Mouse (Mus musculus): ENCODE data around the gene Gdf15. TPM values are rescaled to one million over a fixed set of nuclear protein-coding genes. Genes with fewer than 3 reads are reported as not detected.
"Not testable (repeated sequence)": the region's sequence is repeated elsewhere in the genome, so short reads cannot be mapped to it uniquely, and the experiment has no call there.

Gene Gdf15
- polyA plus RNA-seq, 1 experiment = 1.1 TPM

DNA sequence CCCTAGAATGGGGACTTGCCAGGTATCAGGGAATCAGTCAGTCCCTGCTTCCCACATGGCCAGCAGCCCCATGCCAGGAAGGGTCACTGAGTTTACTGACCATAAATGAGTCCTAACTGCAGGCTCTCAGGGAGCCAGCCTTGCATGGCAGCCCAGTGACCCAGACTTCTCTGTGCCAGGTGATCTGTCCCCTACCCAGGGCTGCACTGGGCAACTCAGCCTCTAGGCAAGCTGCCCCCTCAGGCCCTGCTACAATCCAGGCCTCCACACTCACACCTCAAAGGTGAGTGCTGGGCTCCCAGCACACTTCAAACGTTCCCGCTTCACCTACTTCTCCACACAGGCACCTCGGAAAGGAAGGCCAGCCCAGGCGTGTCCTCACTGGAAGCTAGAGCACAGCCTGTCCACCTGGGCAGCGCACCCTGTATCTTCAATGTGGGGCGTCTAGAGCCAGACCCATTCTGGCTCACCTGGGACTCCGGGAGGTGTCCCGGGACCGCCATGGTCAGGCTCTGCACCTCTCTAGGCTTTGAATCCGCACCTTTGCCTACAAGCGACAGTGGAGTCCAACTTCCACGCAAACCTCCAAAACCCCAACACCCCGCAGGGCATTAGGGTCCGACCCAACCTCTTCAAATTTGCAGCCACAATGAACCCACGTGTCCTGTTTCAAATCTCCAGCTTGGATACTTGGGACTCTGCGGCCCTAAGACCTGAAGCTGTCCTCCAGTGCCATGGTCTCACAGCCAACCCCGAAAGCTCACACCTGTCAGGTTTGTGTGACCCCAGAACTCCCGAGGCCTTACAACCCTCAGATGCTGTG is 25.3 kb downstream of the Gdf15 start:
- DNase-seq (ENCODE audit: low spot score) = no peak

DNA sequence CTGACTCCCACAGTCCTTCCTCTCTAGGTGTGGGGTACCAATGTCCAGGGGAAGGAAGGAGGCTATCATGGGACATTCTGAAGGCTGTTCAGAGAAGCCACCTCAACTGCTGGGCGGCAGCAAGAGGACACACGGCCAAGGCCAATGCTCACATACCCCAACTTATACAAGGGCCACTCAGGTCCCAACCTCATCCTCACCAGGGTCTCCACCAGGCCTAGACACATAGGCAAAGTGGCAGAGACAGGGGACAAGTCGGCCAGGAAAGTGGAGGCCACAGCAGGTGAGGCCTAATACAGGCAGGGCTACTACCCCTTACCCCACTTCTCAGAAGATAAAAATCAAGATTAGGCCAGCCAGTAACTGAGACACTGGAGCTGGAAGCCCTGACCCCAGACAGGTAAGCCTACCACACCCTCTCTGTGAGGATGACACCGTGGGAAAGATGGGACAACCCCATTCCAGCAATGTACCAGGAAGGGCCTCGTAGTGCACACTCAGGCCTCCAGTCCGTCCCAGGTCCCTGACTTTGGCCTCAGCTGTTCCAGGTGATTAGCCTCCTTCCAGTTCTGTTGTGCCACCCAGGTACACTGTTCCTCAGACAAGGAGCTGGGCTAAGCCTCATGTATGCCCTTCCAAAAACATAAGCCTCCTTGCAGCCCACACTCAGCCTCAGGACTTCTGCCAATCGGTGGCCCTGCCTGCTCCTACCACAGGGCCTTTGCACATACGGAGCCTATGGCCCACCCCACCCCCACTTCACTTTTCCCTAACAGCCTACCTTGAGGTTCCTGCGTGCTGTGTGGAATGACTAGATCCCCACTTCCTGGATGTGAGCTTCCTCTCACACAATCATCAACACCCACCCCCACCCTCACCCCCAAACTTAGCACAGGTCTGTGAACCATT is 26.1 kb downstream of the Gdf15 start:
- no peak for DNase-seq (ENCODE audit: low spot score)

DNA sequence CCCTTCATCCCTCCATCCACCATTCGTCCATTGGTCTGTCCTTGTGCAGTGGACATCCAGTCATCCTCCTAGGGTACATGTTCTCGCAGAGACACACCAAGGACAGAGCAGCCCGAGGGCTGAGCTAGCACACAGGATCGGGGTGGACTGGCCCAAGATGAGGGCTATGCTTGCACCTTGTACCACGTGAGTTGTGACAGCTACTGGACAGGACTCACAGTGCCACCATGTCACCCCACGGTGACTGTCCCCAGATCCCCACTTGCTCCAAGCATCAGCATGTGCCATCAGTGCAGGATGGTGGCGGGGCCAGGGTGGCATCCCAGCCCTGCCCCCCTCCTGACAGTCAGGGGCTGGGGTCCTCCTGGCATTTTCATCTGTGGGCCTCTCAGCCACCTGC is 27.7 kb downstream of the Gdf15 start:
- DNase-seq (ENCODE audit: low spot score) = no peak

DNA sequence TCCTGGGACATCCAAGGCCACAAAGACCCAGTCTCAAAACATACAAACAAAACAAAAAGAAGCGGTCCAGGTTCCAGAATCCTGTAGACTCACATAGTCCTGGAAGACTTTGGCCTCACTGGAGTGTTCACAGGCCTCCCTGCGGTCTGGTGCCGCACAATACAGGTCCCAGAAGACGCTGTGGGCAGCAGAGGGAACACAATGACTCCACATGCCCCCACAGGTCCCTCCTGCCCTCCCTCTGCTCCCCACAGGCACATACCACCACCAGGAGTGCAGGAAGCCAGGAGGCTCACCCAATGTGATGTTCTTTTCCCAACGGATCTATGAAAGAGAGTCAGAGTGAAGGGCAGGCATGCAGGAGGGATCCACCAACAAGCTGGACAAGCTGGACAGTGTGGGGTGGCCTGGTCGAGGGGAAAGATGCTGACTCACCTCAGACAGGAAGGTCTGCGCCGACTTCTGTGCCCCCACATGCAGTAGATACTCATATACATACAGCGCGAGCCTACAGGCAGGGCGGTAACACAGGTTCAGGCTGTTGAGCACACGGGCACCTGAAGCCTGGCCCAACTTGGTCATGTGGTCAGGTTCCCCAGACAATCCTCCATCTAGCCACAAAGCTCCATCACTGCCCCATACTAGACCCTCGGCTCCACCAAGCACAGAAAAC is 30.0 kb downstream of the Gdf15 start:
- DNase-seq (ENCODE audit: low spot score) = no peak

DNA sequence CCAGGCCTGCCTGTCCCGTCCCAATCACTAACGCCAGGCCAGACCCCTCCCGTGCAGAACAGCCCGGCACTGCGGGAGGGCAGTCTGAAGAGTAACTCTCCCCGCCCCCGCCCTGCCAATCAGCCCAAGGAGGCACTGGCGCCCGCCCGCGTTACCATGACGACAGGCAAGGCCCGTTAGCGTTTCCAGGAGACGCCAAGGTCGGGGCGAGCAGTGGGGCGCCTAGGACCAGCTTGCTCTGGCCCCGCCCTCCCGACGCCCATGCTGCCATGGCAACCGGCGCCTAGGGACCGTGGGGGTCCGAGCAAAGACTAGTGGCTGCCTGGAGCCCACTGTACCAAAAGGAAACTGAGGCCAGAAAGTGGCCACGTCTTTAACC is 31.0 kb downstream of the Gdf15 start:
- no peak for DNase-seq (ENCODE audit: low spot score)

DNA sequence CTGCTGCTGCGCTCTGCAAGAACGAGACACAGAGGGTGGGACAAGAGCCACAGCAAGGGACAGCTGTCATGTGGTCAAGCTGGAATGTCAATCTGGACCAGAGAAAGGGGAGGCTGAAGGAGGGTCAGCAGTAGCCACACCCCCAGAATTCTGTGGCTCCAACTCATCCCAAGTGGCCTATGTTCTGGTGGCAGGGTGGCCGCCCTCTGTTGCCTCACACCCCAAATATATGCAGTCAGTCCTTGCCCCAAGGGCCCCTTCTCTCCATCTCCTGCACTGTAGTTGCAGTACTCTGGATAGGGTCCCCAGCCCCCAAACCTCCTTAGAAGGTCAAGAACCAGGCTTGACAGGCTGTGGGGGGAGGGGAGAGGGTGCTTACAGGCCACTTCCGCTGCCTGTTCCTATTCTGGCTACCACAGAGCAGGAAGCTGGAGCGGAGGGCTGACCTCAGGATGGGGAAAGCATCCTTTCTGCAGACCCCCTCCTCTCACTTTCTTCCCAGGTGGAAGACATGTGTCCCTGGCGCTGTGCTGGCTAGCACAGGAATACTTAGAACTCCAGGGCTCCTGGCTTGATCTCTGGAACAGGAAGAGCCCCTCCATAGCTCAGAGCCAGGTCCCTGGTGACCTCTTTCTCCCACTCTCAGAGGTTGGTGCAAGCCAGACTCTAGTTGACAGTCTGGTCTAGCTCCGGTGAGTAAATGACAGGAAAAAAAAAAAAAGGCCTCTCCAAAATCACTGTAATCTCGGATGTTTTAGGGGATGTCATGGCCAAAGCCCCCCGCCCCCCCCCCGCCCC is 31.6 kb downstream of the Gdf15 start:
- DNase-seq (ENCODE audit: low spot score) = no peak

DNA sequence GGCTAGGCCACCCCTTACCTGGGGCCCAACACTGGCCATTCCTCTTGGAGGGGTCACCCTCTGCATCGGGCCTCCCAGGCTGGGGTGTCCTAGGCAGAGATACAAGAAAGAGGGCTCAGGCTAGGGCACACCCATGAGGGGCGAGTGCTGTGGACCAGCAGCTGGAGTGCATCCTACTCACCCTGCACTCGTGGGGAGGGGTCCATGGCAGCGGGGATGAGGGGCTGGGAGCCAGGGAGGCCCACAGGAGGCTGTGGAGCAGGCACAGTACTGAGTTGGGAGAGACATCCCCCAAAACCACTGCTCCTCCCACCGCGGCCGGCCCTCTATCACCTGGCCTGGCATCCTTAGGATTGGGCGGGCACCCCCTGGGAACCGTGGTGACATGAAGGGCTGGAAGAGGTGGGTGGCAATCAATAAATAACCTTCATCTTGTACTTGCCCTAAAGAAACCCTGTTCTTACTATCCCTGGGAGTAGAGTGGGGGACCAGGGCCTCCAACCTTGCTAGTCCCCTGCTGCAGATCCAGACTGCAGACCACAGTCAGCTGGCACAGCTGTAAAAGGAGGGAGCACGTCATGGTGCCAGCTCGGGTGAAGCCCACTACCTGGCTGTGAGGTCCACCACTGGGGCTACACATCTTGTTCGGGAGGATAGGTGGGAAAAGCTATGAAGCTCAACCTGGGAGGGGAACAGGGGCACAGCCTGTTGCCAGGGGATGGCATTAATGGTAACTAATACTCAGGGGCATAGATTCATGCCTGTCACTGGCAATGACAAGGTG is 32.6 kb downstream of the Gdf15 start:
- DNase-seq (ENCODE audit: low spot score) = no peak

DNA sequence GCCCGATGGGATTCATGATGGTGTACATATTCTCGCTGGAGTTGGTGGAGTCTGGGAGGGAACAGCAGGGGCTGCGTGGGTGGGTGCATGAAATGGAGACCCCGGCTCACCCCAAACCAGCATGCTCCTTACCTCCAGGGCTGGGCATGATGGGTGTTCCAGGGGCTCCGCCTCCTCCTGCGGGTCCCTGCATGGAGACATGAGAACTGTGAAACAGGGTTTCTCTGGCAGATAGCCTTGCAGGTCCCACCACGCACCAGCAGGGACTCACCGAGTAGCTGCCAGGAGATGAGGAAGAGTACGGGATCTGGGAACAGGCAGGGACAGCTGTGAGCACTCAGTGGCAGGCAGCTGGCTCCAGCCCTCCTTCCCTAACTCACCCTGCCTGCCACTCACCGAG is 33.5 kb downstream of the Gdf15 start:
- no peak for DNase-seq (ENCODE audit: low spot score)

DNA sequence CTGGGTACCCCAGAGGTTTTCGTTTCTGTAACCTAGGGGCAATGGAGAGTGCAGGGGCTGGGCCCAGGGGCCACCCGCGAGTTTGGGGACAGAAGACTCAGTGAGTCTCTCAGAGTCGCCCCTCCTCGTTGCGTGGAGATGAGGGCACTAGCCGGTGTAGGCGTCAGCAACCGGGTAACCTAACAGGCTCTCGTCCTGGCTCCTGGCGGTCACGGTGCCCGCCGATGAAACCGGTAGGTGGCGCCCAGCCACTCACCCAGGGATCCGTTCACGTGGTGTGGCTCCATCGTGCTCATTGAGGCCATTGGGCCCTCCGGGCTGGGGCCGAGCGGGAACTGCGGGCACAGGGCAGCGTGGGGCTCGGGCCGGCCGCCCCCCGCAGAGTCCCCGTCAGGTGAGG is 34.0 kb downstream of the Gdf15 start:
- peak; percentile 70 for DNase-seq (ENCODE audit: low spot score)

DNA sequence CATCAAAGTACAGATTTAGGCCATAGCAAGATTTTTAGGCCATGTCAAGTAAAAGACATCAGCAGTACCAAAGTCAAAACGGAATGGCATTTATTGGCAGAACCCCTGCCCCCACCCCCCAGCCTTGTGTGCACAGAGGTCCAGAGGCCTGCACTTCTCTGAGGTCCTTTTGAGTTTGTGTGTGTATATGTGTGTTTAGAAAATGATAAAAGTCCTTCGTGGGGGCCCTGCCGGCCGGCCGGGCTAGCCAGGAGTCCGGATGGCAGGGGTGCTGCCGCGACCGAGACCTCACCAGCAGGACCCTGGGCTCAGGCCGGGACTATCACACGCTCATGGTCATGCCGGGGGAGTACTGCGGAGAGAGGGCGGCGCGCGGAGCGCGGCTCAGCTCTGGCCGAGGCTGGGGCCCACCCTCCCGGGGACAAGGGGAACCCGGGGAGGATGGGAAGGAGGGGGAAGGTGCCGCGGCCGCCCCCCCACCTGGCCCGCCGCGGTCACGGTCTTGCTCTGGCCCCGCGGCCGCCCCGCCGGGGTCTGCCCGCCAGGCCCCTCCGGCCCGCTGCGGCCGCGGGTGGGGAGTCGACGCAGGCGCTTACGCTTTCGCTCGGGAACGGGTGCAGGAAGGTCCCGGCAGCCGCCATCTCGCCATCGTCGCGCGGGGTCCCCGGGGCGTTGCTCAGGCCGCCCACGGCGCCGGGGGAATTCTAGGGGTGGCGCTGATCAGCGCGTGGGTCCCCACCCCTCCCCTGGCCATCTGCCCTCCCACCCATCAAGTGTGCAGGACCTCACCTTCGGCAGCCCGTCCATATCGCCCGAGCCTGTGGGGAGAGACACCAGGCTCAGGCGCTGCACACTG is 34.6 kb downstream of the Gdf15 start:
- DNase-seq (ENCODE audit: low spot score) = no peak

DNA sequence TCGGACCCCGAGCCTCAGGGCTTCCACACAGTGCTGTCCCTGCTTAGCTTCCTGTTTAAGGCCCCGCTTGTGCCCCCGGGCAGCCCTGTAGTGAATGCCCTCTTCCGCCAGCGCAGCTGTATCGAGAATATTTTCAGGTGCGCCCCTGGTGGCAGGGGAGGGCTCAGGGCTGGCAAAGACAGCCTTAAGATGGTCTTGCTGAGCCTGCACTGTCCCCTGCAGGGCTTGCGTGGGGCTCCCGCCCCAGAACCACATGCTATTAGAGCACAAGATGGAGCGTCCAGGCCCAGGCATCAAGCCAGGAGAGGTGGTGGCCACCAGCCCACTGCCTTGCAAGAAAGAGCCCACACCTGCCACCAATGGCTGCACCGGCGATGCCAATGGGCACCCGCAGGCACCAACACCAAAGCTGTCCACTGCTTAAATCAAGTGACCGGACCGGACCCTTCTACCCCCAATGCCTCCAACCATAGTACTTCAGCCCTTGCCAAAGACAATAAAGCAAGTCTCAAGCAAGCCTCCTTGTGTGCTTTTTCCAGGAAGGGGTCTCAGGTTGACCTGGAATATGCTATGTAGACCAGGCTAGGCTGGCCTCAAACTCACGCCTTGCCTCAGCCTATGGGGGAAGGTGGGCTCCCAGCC is 35.4 kb downstream of the Gdf15 start:
- DNase-seq (ENCODE audit: low spot score) = no peak

DNA sequence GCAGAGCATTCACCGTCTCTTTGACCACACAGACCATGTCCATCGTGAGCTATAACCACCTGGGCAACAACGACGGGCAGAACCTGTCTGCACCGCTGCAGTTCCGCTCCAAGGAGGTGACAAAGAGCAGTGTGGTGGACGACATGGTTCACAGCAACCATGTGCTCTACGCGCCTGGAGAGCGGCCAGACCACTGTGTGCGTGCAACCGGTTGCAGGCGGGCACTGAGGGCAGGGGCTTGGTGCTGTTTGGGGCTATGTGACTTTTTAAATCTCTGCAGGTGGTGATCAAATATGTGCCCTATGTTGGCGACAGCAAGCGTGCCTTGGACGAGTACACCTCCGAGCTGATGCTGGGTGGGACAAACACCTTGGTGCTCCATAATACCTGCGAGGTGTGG is 36.0 kb downstream of the Gdf15 start:
- no peak for DNase-seq (ENCODE audit: low spot score)

DNA sequence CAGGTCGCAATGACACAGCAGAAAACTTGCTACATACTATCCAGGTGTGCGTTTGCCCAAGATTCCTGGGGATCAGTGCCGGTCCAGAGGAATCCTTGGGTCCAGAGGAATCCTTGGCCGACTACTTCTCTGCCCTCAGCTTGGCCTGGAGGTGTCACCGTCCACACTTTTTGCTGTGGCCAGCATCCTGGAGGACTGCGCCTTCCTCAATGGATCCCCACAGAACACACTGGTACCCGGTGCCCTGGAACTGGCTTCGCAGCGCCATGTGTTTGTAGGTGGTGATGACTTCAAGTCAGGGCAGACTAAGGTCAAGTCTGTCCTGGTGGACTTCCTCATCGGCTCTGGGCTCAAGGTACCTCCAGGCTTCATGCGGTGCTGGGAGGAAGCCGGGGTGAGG is 36.4 kb downstream of the Gdf15 start:
- no peak for DNase-seq (ENCODE audit: low spot score)

DNA sequence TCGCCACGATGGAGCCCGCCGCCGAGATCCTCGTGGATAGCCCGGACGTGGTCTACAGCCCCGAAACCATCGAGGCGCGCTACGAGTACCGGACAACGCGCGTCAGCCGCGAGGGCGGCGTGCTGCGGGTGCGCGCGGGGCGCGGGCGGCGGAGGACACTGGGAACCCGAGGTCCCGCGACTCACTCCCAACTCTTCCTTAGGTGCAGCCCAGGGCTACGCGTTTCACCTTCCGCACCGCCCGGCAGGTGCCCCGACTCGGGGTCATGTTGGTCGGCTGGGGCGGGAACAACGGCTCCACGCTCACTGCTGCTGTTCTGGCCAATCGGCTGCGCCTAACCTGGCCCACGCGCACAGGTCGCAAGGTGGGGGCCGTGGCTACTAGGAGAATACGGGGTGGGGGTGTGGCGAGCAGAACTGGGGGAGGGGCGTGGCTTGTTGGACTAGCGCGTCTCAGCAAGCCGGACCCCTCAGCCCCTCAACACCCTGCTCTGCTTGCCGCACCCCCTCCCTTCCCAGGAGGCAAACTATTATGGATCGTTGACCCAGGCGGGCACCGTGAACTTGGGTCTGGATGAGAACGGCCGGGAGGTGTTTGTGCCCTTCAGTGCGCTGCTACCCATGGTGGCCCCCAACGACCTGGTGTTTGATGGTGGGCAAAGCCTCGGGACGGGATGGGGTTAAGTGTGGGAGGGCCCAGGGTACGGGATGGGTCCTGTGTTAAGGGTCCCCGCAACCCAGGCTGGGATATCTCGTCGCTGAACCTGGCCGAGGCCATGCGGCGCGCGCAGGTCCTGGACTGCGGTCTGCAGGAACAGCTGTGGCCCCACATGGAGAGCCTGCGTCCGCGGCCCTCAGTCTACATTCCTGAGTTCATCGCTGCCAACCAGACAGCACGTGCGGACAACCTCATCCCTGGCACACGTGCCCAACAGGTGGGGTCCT is 37.4 kb downstream of the Gdf15 start:
- no peak for DNase-seq (ENCODE audit: low spot score)

DNA sequence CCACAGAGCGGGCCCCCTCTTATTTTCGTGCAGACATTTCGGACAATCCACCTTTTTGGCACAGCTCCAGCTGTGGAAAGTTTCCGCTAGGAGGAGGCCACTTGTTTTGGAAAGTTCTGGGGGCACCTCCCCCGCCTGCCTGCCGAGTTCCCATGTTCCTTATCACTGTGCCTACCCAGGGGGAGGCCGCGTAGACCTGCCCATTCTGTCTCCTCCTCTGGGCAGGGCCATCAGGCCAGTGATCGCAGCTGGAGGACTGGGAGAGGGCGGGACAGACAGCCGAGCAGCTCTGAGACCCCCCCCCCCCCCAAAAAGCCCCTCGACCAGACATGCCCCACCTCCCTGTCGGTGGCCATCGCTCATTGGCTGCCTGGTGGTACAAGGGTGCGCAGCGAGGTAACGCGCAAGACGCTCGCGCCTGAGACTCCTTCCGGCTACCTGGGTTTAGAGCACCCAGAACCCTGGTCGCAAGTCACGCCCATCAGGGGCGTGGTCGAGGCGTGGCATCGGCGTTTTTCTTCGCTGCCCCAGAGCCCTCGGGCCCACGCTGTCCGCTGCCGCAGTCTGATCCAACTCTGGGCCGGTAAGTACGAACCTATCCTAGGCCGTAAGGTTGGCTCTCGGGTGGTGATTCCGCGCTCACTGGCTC is 38.2 kb downstream of the Gdf15 start, which contains the start of gene Isyna1:
TSS of gene Isyna1 (plus strand) at position 413 of the 649 bp plus-strand sequence.
- DNase-seq (ENCODE audit: low spot score) = peak; percentile 69

DNA sequence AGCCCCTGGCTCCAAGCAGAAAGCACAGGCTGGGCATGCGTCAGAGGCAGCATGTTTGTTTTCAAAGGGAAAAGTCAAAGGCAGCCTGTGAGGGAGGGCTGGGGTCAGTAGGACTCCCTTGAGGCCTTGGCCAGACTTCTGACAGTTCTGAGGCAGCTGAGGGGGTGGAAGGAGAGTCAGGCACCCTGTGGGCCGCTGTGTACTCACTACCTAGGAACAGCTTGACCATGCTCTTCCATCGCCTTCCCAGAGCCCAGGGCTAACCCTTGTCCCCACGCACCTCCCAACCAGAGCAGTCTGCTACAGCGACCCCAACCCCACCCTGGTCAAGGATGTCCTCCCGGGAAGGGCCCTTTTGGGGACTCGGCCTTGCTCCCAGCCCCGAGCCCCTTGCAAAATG is 39.1 kb downstream of the Gdf15 start:
- DNase-seq (ENCODE audit: low spot score) = no peak

DNA sequence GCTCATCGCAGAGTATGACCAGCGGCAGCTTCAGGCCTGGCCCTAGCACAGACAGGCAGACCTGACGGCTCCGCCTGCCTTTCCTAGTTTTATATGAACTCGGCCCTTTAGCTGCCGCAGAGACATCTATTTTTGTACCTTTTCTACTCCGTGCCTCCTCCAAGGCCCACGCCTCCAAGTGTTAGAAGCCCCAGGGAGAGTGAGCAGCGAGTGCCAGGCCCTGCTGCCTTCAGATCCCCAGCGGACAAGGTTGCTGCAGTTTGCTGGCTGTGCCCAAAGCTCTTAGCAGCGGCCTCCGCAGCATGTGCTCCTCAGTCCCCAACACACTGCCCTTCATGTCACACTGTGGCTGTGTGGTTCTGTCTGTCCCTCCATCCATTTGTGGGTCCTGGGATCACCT is 40.7 kb downstream of the Gdf15 start:
- DNase-seq (ENCODE audit: low spot score) = no peak

DNA sequence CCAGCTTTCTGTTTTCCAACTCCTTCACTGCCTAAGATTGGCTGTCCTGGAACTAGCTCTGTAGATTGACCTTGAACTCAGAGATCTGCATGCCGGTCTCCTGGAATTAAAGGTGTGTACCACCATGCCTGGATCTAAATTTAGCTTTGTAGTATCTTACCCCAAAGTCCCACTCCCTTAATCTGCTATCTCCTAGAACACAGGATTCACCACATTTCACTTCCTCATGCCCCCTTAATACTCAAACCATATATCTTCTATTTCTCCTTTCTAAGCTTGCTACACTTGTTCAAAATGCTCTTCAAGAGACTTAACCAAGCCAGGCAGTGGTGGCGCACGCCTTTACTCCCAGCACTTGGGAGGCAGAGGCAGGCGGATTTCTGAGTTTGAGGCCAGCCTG is 44.3 kb downstream of the Gdf15 start:
- DNase-seq (ENCODE audit: low spot score) = not testable (repeated sequence)
